Mouse (Mus musculus): ENCODE data around the gene Cdkn1c.

GRCm38 (mm10) chr7:143408615-143409021 is 52.2 kb downstream of the Cdkn1c start:
- TF ChIP-seq POLR2A (IDR thresholded peaks at IDR 0.05; ENCODE audit: control insufficient read depth, extremely low read depth, insufficient read depth, low read length, poor library complexity) (no peak), CTCF (IDR thresholded peaks at IDR 0.05; ENCODE audit: borderline replicate concordance, control insufficient read depth, extremely low read depth, insufficient read depth, low read length, poor library complexity) (no peak)
